Mouse (Mus musculus) intestine, postnatal 0 days (tissue): ENCODE measurements at regions not wholly inside any gene's neighbourhood (a gene's known extent, or its start where the extent isn't known, plus 50 kb on each side); places are given as distances from the start of the nearest gene placed in this dataset.

Experiments
- ATAC-seq: fragments of 200-750 bp; cut with Nextera tagmentation; 2 replicates; pipeline ENCODE4 v1.8.0; 2017; ENCODE audit warnings: mild to moderate bottlenecking, moderate TSS enrichment, moderate library complexity
- H3K27ac ChIP-seq: fragments of 300-500 bp; sonication (generic); 2 replicates; pipeline ENCODE4 v1.5.1; 2014; ENCODE audit warnings: mild to moderate bottlenecking, low read depth, low read length, moderate library complexity
- H3K27me3 ChIP-seq: fragments of 300-500 bp; sonication (generic); replicated peaks from 2 replicates; pipeline ENCODE4 v1.6.1; 2014; ENCODE audit warnings: low read length, mixed read lengths; ENCODE audit not compliant: control insufficient read depth, insufficient read depth
- H3K36me3 ChIP-seq: fragments of 300-500 bp; sonication (generic); 2 replicates; pipeline ENCODE4 v1.6.1; 2014; ENCODE audit warnings: mild to moderate bottlenecking, moderate library complexity; ENCODE audit not compliant: control insufficient read depth, insufficient read depth
- H3K4me1 ChIP-seq: fragments of 300-500 bp; sonication (generic); replicated peaks from 2 replicates; pipeline ENCODE4 v1.6.1; 2014; ENCODE audit warnings: antibody characterized with exemption, low read length, mixed read lengths; ENCODE audit not compliant: control insufficient read depth, insufficient read depth
- H3K4me2 ChIP-seq: fragments of 300-500 bp; sonication (generic); replicated peaks from 2 replicates; pipeline ENCODE4 v1.6.1; 2014; ENCODE audit warnings: low read depth, mild to moderate bottlenecking, moderate library complexity
- H3K4me3 ChIP-seq: fragments of 300-500 bp; sonication (generic); 2 replicates; pipeline ENCODE4 v1.5.1; 2014; ENCODE audit warnings: low read depth, low read length
- H3K9ac ChIP-seq: fragments of 300-500 bp; sonication (generic); 2 replicates; pipeline ENCODE4 v1.6.1; 2014; ENCODE audit warnings: mild to moderate bottlenecking, low read depth, low read length
- H3K9me3 ChIP-seq: fragments of 300-500 bp; sonication (generic); 2 replicates; pipeline ENCODE4 v1.6.1; 2016; ENCODE audit warnings: mixed run types; ENCODE audit not compliant: control insufficient read depth
- CTCF ChIP-seq: sonication (generic); IDR thresholded peaks from 2 replicates; pipeline ENCODE4 v1.5.1; 2016; ENCODE audit warnings: low read depth, mild to moderate bottlenecking, control low read depth, antibody characterized with exemption, moderate library complexity
- WGBS: fragments of 180-500 bp; shearing (Covaris S2); extraction: QIAGEN DNeasy Blood & Tissue Kit; methylation state at CpG from one replicate; pipeline ENCODE4 v1.1.7; 2014; 5-methylcytosine and 5-hydroxymethylcytosine counted together

- Histone ChIP-seq H3K9me3 (no peaks in the 10 kb centered on the region), H3K27me3 (no peaks in the 10 kb centered on the region), H3K4me3 (no peak overlapping the region), H3K9ac (no peak overlapping the region), H3K4me2 (no peak overlapping the region), H3K27ac (no peak overlapping the region), H3K36me3 (no peaks in the 10 kb centered on the region), H3K4me1 (no peaks in the 10 kb centered on the region)
- no peak for ATAC-seq
- no peak for TF ChIP-seq CTCF
- 51% methylated on average over 3 of the region's 3 CpGs for WGBS
These were observed 179.5 kb upstream of the Vrk2 start for GRCm38 (mm10) chr11:26773122-26773796.

- TF ChIP-seq CTCF = no peak
- WGBS = 66% methylated on average over 3 of the region's 3 CpGs
- H3K4me2 ChIP-seq = no peak overlapping the region
These were observed 161.8 kb upstream of the Vrk2 start for GRCm38 (mm10) chr11:26755576-26755975.

GRCm38 (mm10) chr11:26753616-26754015 is 159.8 kb upstream of the Vrk2 start:
- H3K36me3 ChIP-seq = no peaks in the 10 kb centered on the region
- 90% methylated on average over 1 of the region's 1 CpGs for WGBS
- no peak overlapping the region for H3K4me3 ChIP-seq
- H3K9me3 ChIP-seq = no peaks in the 10 kb centered on the region
- no peaks in the 10 kb centered on the region for H3K27me3 ChIP-seq
- no peak for TF ChIP-seq CTCF
- no peak overlapping the region for H3K4me2 ChIP-seq
- H3K4me1 ChIP-seq = no peaks in the 10 kb centered on the region
- no peak overlapping the region for H3K9ac ChIP-seq
- ATAC-seq = no peak
- H3K27ac ChIP-seq = no peak overlapping the region

More at GRCm38 (mm10) chr11:26755576-26755975, 161.8 kb upstream of the Vrk2 start:
- no peaks in the 10 kb centered on the region for H3K9me3 ChIP-seq
- no peaks in the 10 kb centered on the region for H3K27me3 ChIP-seq
- H3K27ac ChIP-seq = no peak overlapping the region
- H3K4me3 ChIP-seq = no peak overlapping the region
- no peaks in the 10 kb centered on the region for H3K36me3 ChIP-seq
- no peak for ATAC-seq
- H3K4me1 ChIP-seq = no peaks in the 10 kb centered on the region
- H3K9ac ChIP-seq = no peak overlapping the region

- no peak overlapping the region for H3K9ac ChIP-seq
- H3K27ac ChIP-seq = no peak overlapping the region
- H3K36me3 ChIP-seq = no peaks in the 10 kb centered on the region
- no peak for TF ChIP-seq CTCF
- no peak overlapping the region for H3K4me2 ChIP-seq
- no peaks in the 10 kb centered on the region for H3K9me3 ChIP-seq
- ATAC-seq = no peak
- 91% methylated on average over 1 of the region's 1 CpGs for WGBS
- H3K27me3 ChIP-seq = no peaks in the 10 kb centered on the region
- H3K4me3 ChIP-seq = no peak overlapping the region
- no peaks in the 10 kb centered on the region for H3K4me1 ChIP-seq
These were observed 148.4 kb upstream of the Vrk2 start for GRCm38 (mm10) chr11:26742235-26742634.

GRCm38 (mm10) chr11:26739732-26740131 is 145.9 kb upstream of the Vrk2 start:
- no peak for ATAC-seq
- H3K27ac ChIP-seq = no peak overlapping the region
- H3K27me3 ChIP-seq = no peaks in the 10 kb centered on the region
- H3K4me1 ChIP-seq = no peaks in the 10 kb centered on the region
- no peak overlapping the region for H3K4me2 ChIP-seq
- TF ChIP-seq CTCF = no peak
- H3K9me3 ChIP-seq = no peaks in the 10 kb centered on the region
- 86% methylated on average over 4 of the region's 4 CpGs for WGBS
- no peak overlapping the region for H3K9ac ChIP-seq
- H3K36me3 ChIP-seq = no peaks in the 10 kb centered on the region
- no peak overlapping the region for H3K4me3 ChIP-seq

GRCm38 (mm10) chr11:26726969-26727368 is 133.2 kb upstream of the Vrk2 start:
- Histone ChIP-seq H3K4me3 (no peak overlapping the region), H3K9ac (no peak overlapping the region), H3K36me3 (no peaks in the 10 kb centered on the region), H3K27me3 (no peaks in the 10 kb centered on the region), H3K4me1 (no peaks in the 10 kb centered on the region), H3K27ac (no peak overlapping the region), H3K4me2 (no peak overlapping the region), H3K9me3 (no peaks in the 10 kb centered on the region)
- TF ChIP-seq CTCF = no peak
- 96% methylated on average over 1 of the region's 1 CpGs for WGBS
- no peak for ATAC-seq
